Mouse (Mus musculus) forebrain, embryonic 11.5 days (tissue): ENCODE measurements around the gene Ust. TPM values are rescaled to one million over a fixed set of nuclear protein-coding genes. Genes with fewer than 3 reads are reported as not detected.
"Not testable (repeated sequence)": the region's sequence is repeated elsewhere in the genome, so short reads cannot be mapped to it uniquely, and the experiment has no call there.

Experiments
- ATAC-seq: fragments of 200-750 bp; cut with Nextera tagmentation; replicated peaks from 2 replicates; pipeline ENCODE4 v1.8.0; 2017; ENCODE audit warnings: moderate TSS enrichment; ENCODE audit not compliant: low FRiP score
- DNase-seq: peaks from one replicate; pipeline ENCODE4 v3.0.0-alpha.2; 2017; ENCODE audit warnings: low spot score
- H3K27ac ChIP-seq: fragments of 300-500 bp; sonication (generic); 2 replicates; pipeline ENCODE4 v1.5.1; 2014; ENCODE audit warnings: low read depth, low read length
- H3K27me3 ChIP-seq: fragments of 300-500 bp; sonication (generic); 2 replicates; pipeline ENCODE4 v1.6.1; 2014; ENCODE audit warnings: mild to moderate bottlenecking, low read length, mixed read lengths; ENCODE audit not compliant: control insufficient read depth, insufficient read depth
- H3K36me3 ChIP-seq: fragments of 300-500 bp; sonication (generic); 2 replicates; pipeline ENCODE4 v1.6.1; 2014; ENCODE audit warnings: mild to moderate bottlenecking, low read length, moderate library complexity, mixed read lengths; ENCODE audit not compliant: control insufficient read depth, insufficient read depth
- H3K4me1 ChIP-seq: fragments of 300-500 bp; sonication (generic); replicated peaks from 2 replicates; pipeline ENCODE4 v1.6.1; 2014; ENCODE audit warnings: low read length, mixed read lengths; ENCODE audit not compliant: control insufficient read depth, insufficient read depth
- H3K4me2 ChIP-seq: fragments of 300-500 bp; sonication (generic); 2 replicates; pipeline ENCODE4 v1.6.1; 2014; ENCODE audit warnings: low read depth, mild to moderate bottlenecking, low read length, moderate library complexity, mixed read lengths; ENCODE audit not compliant: severe bottlenecking
- H3K4me3 ChIP-seq: fragments of 300-500 bp; sonication (generic); 2 replicates; pipeline ENCODE4 v1.5.1; 2014; ENCODE audit warnings: low read depth, low read length
- H3K9ac ChIP-seq: fragments of 300-500 bp; sonication (generic); 2 replicates; pipeline ENCODE4 v1.6.1; 2014; ENCODE audit warnings: low read length
- H3K9me3 ChIP-seq: fragments of 300-500 bp; sonication (generic); 2 replicates; pipeline ENCODE4 v1.6.1; 2016; ENCODE audit warnings: low read length, mixed read lengths; ENCODE audit not compliant: control insufficient read depth
- whole genome bisulfite sequencing: fragments of 180-500 bp; shearing (Covaris S2); extraction: QIAGEN DNeasy Blood & Tissue Kit; methylation state at CpG from one replicate; pipeline ENCODE4 v1.1.7; 2014; 5-methylcytosine and 5-hydroxymethylcytosine counted together
- polyA plus RNA-seq: library from polyadenylated mRNA; unstranded; fragments of >200 nt; fragmentation: Nextera tagmentation; extraction: Ambion mirVana; gene quantifications from 2 replicates; pipeline ENCODE4 v1.2.1, GENCODE M21; 2014

Ust gene
- polyA plus RNA-seq, result 3.0 and 3.4 TPM in 2 replicates

DNA sequence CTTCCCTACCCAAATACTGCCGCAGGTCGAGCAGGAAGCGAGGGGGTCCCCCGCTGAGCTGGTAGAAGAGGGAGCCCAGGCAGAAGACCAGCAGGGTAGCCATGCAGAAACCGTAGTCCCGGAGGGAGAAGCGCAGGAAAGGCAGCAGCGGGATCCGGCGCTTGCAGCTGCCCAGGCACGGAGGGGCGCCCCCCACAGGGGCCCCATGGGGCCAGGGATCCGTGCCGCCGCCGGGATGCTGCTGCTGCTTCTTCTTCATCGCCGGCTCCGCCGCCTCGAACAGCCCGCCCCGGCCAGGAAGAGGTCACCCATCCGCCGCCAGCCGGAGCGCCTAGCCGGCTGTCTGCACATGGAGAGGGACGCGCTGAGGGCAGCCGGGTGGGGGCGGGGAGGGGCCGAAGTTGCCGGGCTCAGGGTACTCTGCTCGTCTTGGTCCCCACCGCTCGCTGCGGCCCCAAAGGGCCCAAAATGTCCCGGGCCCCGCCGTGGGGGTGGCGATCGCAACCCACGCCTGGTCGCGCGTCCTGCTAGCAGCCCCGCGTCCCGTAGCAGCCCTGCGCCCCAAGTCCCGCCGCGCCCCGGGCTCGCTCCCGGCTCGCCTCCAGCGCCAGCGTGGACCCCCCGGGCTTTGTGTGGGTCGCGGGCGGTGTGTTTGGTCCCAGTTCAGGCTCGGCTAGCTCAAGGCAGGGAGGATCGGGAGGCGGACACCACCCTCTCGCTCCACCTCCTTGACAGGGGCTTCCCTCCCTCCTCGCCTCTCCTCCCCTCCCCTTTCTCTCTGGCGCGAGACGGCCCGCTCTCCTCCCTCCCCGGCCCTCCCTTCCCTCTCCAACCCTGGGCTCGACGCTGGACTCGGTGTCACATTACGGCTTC lies at the start of gene Ust:
TSS of gene Ust (minus strand) at position 685 of the 873 bp plus-strand sequence.
- Histone ChIP-seq H3K4me1 (peaks cover 6% of the 10 kb centered on the region; the same call in 1 of the 2 replicates), H3K27me3 (peaks cover 12% of the 10 kb centered on the region), H3K27ac (no peak within 1 kb of the TSS), H3K9ac (peak within 1 kb of the TSS; percentile 79), H3K4me3 (peak within 1 kb of the TSS; percentile 75), H3K4me2 (peak within 1 kb of the TSS; percentile 92), H3K36me3 (no peaks in the 10 kb centered on the region), H3K9me3 (no peaks in the 10 kb centered on the region)
- DNase-seq (peak; percentile 92), ATAC-seq (peak; percentile 92)
- under 1% methylated on average over 67 of the region's 78 CpGs for WGBS

DNA sequence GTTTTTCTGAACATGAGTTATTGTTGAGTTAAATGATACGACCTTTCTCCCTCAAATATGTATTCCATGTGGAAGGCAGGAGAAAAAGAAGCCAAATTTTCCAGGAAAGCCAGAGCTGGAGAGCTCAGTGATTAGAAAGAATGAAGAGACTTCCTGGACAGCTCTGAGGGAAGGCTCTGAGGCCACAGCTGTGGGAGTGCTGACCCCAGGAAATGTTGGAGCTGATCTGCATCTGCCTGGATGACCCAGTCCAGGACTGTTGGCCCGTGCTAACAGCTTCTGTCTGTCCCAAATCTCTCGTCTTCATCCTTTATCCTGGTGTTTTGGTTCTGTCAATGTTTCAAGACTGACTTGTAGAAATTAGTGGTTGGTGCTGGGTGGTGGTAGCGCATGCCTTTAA lies 42.7 kb upstream of the Ust start:
- H3K36me3 ChIP-seq, result no peaks in the 10 kb centered on the region
- H3K27me3 ChIP-seq, result no peaks in the 10 kb centered on the region
- no peak overlapping the region for H3K4me3 ChIP-seq
- ATAC-seq, result no peak
- no peaks in the 10 kb centered on the region for H3K4me1 ChIP-seq
- DNase-seq, result no peak
- H3K9me3 ChIP-seq, result no peaks in the 10 kb centered on the region; the same call in 1 of the 2 replicates
- no peak overlapping the region for H3K27ac ChIP-seq
- H3K4me2 ChIP-seq, result no peak overlapping the region
- 81% methylated on average over 4 of the region's 4 CpGs for WGBS
- no peak overlapping the region for H3K9ac ChIP-seq

DNA sequence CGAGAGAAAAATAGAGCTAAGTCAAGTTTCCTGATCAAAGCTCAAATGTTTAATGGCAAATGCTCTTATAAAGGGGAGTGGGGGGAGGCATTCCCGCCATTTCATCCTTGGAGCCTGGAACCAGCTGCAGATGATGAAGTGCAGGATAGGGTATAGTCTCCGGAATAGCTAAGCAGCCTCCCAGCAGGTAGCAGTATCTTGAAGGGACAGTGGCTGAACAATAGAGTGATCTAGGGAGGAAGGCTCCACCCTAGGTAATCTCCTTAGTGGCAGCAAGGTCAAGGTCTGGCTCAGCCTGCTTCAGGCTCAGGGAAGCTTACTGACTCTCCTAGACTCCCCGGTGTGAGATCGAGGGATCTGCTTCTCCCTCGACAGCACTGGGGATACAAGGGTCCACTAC lies 40.9 kb upstream of the Ust start:
- H3K27ac ChIP-seq, H3K4me1 ChIP-seq, DNase-seq, H3K36me3 ChIP-seq, H3K4me2 ChIP-seq, H3K9ac ChIP-seq, H3K9me3 ChIP-seq, ATAC-seq, H3K27me3 ChIP-seq, H3K4me3 ChIP-seq: not testable (repeated sequence)
- WGBS, result 61% methylated on average over 6 of the region's 6 CpGs

DNA sequence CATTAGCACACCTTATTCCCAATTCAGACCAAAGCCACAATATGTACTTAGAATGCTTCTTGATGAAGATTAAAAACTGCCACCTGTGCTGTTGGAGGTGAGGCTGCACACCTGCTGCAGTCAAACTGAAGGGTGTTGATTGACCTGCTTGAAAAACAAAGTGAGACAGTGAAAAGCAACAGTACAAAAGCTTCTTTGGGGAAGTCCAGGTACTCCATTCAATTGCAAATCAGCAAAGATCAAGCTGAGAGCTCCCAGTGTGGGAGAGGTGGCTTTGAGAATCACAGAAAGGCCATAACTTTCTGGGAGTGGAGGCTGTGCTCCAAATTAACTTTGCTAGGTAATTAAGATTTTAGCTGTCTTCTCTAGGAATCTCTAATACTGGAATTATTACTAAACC lies 33.6 kb upstream of the Ust start:
- H3K4me1 ChIP-seq, H3K9ac ChIP-seq, ATAC-seq, H3K36me3 ChIP-seq, H3K4me3 ChIP-seq, H3K27me3 ChIP-seq, H3K27ac ChIP-seq, DNase-seq, H3K9me3 ChIP-seq, H3K4me2 ChIP-seq: not testable (repeated sequence)

DNA sequence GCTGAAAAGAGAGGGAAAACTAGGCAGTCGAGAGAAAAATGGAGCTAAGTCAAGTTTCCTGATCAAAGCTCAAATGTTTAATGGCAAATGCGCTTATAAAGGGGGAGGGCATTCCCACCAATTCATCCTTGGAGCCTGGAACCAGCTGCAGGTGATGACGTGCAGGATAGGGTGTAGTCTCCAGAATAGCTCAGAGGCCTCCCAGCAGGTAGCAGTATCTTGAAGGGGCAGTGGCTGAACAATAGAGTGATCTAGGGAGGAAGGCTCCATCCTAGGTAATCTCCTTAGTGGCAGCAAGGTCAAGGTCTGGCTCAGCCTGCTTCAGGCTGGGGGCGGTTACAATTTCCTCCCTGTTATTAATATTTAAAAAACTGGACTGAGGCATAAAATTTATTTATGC lies 33.0 kb upstream of the Ust start:
- not testable (repeated sequence) for H3K27ac ChIP-seq, H3K36me3 ChIP-seq, H3K4me1 ChIP-seq, DNase-seq, H3K27me3 ChIP-seq, H3K9me3 ChIP-seq, ATAC-seq, H3K4me2 ChIP-seq, H3K4me3 ChIP-seq, H3K9ac ChIP-seq
- 85% methylated on average over 4 of the region's 4 CpGs for WGBS

DNA sequence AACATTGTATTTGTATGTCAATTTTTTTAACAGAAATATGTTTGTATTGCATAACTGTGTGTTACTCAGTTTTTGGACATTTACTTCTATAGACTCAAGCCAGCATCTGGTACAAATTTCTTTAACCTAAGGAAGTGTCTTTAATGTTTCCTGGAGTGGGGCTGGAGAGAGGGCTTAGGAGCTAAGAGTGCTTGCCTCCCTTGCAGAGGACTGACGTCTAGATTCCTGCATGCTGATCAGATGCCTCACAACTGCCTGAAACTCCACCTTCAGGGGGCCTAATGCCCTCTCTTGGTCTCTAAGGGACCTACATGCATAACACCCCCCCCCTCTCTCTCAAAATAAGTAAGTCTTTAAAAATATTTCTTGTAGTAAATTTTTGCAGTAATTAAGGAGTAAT lies 22.9 kb upstream of the Ust start:
- H3K36me3 ChIP-seq, result no peaks in the 10 kb centered on the region
- no peak for DNase-seq
- no peak overlapping the region for H3K27ac ChIP-seq
- 3% methylated on average over 1 of the region's 1 CpGs for WGBS
- no peak overlapping the region for H3K9ac ChIP-seq
- no peaks in the 10 kb centered on the region for H3K27me3 ChIP-seq
- H3K4me2 ChIP-seq, result no peak overlapping the region
- H3K4me1 ChIP-seq, result 0 out of 2 replicates have a peak, but pooled peaks cover 4% of the 10 kb centered on the region
- no peak overlapping the region for H3K4me3 ChIP-seq
- no peaks in the 10 kb centered on the region for H3K9me3 ChIP-seq
- no peak for ATAC-seq

DNA sequence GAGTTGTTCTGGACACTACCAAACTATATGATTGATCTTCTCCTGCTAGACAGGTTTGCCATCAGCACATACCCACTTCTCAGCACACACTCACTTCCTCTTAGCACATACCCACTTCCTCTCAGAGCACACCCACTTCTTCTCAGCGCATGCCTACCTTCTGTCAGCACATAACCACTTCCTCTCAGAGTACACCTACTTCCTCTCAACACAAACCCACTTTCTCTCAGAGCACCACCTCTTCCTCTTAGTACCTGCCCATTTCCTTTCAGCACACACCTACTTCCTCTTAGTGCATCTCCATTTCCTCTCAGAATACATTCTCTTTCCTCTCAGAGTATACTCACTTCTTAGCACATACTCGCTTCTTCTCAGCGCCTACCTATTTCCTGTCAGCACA lies 16.8 kb upstream of the Ust start:
- Histone ChIP-seq H3K4me2 (no peak overlapping the region), H3K36me3 (no peaks in the 10 kb centered on the region), H3K4me1 (0 out of 2 replicates have a peak, but pooled peaks cover 4% of the 10 kb centered on the region), H3K9me3 (no peaks in the 10 kb centered on the region), H3K4me3 (no peak overlapping the region), H3K27me3 (no peaks in the 10 kb centered on the region), H3K27ac (no peak overlapping the region), H3K9ac (no peak overlapping the region)
- DNase-seq, result no peak
- ATAC-seq, result no peak
- 82% methylated on average over 3 of the region's 3 CpGs for whole genome bisulfite sequencing

DNA sequence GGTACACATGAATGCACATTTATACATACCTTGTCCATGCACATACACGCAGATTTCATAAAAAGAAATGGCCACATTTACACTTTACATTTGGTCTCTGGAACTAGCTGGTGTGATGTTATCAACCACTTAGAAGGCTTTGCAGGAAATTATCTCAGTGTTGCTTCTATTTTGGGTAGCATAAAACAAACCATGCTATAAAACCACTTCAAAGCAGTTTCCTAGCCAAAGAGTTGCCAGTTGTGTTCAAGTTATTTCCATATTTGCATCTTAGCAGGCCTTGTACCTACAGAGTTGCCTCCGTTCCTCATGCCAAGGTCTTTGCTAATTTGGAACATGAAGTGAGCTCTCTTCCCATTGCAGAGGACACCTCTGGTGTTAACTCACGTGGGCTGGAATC lies 13.0 kb upstream of the Ust start:
- no peaks in the 10 kb centered on the region for H3K27me3 ChIP-seq
- no peaks in the 10 kb centered on the region for H3K4me1 ChIP-seq
- DNase-seq (no peak), ATAC-seq (no peak)
- no peaks in the 10 kb centered on the region for H3K9me3 ChIP-seq
- WGBS, result 91% methylated on average over 3 of the region's 3 CpGs
- no peaks in the 10 kb centered on the region for H3K36me3 ChIP-seq
- H3K4me3 ChIP-seq, result no peak overlapping the region
- H3K9ac ChIP-seq, result no peak overlapping the region
- no peak overlapping the region for H3K4me2 ChIP-seq
- no peak overlapping the region for H3K27ac ChIP-seq
